Mouse (Mus musculus) CD8-positive naive resting alpha-beta T cell, adult 57 days (primary cell): ENCODE measurements around the gene Sprr1b. TPM values are rescaled to one million over a fixed set of nuclear protein-coding genes. Genes with fewer than 3 reads are reported as not detected.

Source experiments
- total RNA-seq: library from RNA; stranded (reverse); gene quantifications from one replicate; pipeline ENCODE4 v1.2.4, GENCODE M21; 2023

Gene Sprr1b
- not detected for total RNA-seq

GRCm38 (mm10) chr3:92438689-92439088 lies at the start of gene Sprr1b:
Gene Sprr1b (minus strand): TSS chr3:92438789.

GRCm38 (mm10) chr3:92485863-92486262 lies 47.3 kb upstream of the Sprr1b start, which contains the start of gene Sprr1a:
Gene Sprr1a (minus strand): TSS chr3:92485895.

GRCm38 (mm10) chr3:92458620-92459019 lies 20.0 kb upstream of the Sprr1b start, which contains the start of gene Sprr3:
Gene Sprr3 (minus strand): TSS chr3:92458720.

GRCm38 (mm10) chr3:92432282-92432681 lies 6.3 kb downstream of the Sprr1b start, which contains the start of gene Sprr2k:
Gene Sprr2k (plus strand): TSS chr3:92432582.

GRCm38 (mm10) chr3:92429323-92429722 lies 9.3 kb downstream of the Sprr1b start, which contains the start of gene Gm9774:
Gene Gm9774 (minus strand): TSS chr3:92429423.

GRCm38 (mm10) chr3:92417782-92418181 lies 20.8 kb downstream of the Sprr1b start, which contains the start of gene Sprr2j-ps:
Gene Sprr2j-ps (plus strand): TSS chr3:92418082.

GRCm38 (mm10) chr3:92407691-92408090 lies 30.9 kb downstream of the Sprr1b start, which contains the start of gene Sprr2i:
Gene Sprr2i (plus strand): TSS chr3:92407991.

Other genes starting within 250 kb of the Sprr1b start
- not detected for gene Sprr2a1, start 223.0 kb downstream of the Sprr1b start, total RNA-seq
- gene Sprr2a2, start 222.9 kb downstream of the Sprr1b start, total RNA-seq: not detected
- gene Sprr2a3, start 153.4 kb downstream of the Sprr1b start, total RNA-seq: not detected
- not detected for gene Sprr2b, start 122.2 kb downstream of the Sprr1b start, total RNA-seq
- not detected for gene Sprr2d, start 99.6 kb downstream of the Sprr1b start, total RNA-seq
- not detected for gene Sprr2e, start 86.6 kb downstream of the Sprr1b start, total RNA-seq
- gene Sprr2f, start 73.6 kb downstream of the Sprr1b start, total RNA-seq: not detected
- gene Sprr2h, start 53.1 kb downstream of the Sprr1b start, total RNA-seq: not detected
- gene Sprr2i, start 30.8 kb downstream of the Sprr1b start, total RNA-seq: not detected
- gene Sprr2j-ps, start 20.7 kb downstream of the Sprr1b start, total RNA-seq: not detected
- gene Gm9774, start 9.4 kb downstream of the Sprr1b start, total RNA-seq: 1.4 TPM
- not detected for gene Sprr2k, start 6.2 kb downstream of the Sprr1b start, total RNA-seq
- not detected for gene Sprr3, start 19.9 kb upstream of the Sprr1b start, total RNA-seq
- not detected for gene Sprr1a, start 47.1 kb upstream of the Sprr1b start, total RNA-seq
- gene Sprr4, start 61.7 kb upstream of the Sprr1b start, total RNA-seq: not detected
- gene 2310046K23Rik, start 95.7 kb upstream of the Sprr1b start, total RNA-seq: not detected
- not detected for gene Ivl, start 134.9 kb upstream of the Sprr1b start, total RNA-seq
- gene Smcp, start 150.2 kb upstream of the Sprr1b start, total RNA-seq: not detected
- not detected for gene 2210017I01Rik, start 168.7 kb upstream of the Sprr1b start, total RNA-seq
- not detected for gene Lce6a, start 182.9 kb upstream of the Sprr1b start, total RNA-seq
- not detected for gene Lce1a1, start 209.5 kb upstream of the Sprr1b start, total RNA-seq
- gene Lce1b, start 218.1 kb upstream of the Sprr1b start, total RNA-seq: not detected
- gene Lce1a2, start 231.5 kb upstream of the Sprr1b start, total RNA-seq: not detected
- not detected for gene Lce1c, start 240.5 kb upstream of the Sprr1b start, total RNA-seq
- gene Lce1d, start 248.4 kb upstream of the Sprr1b start, total RNA-seq: not detected